Mouse (Mus musculus) layer of hippocampus, adult 9-10 months (tissue): ENCODE data around the gene Cops9.
A peak's percentile ranks its signal among the peaks of the same experiment; 100 is the strongest.

ENCODE experiments used
- DNase-seq: peaks from one replicate; pipeline ENCODE4 v3.0.0; 2022; ENCODE audit warnings: low spot score

Gene Cops9

GRCm38 (mm10) chr1:92641514-92642272, at the start of gene Cops9:
TSS of gene Cops9 (minus strand) at chr1:92641985.
- peak; percentile 70 for DNase-seq

GRCm38 (mm10) chr1:92691166-92691844, 49.5 kb upstream of the Cops9 start:
- DNase-seq: no peak

GRCm38 (mm10) chr1:92686994-92687393, 45.2 kb upstream of the Cops9 start:
- no peak for DNase-seq

- peak; percentile 57 for DNase-seq
These were observed 41.4 kb upstream of the Cops9 start for GRCm38 (mm10) chr1:92683151-92683550.

GRCm38 (mm10) chr1:92680668-92681603, 39.2 kb upstream of the Cops9 start:
- DNase-seq: no peak

- no peak for DNase-seq
These were observed 37.0 kb upstream of the Cops9 start for GRCm38 (mm10) chr1:92678757-92679156.

GRCm38 (mm10) chr1:92676676-92676975, 34.8 kb upstream of the Cops9 start:
- no peak for DNase-seq

- DNase-seq: no peak
These were observed 34.3 kb upstream of the Cops9 start for GRCm38 (mm10) chr1:92675932-92676675.

GRCm38 (mm10) chr1:92673258-92673782, 31.5 kb upstream of the Cops9 start:
- DNase-seq: no peak

- no peak for DNase-seq
These were observed 29.5 kb upstream of the Cops9 start for GRCm38 (mm10) chr1:92671326-92671725.

- no peak for DNase-seq
These were observed 27.6 kb upstream of the Cops9 start for GRCm38 (mm10) chr1:92669430-92669829.

GRCm38 (mm10) chr1:92667106-92667505, 25.3 kb upstream of the Cops9 start:
- DNase-seq: no peak

GRCm38 (mm10) chr1:92659392-92659791, 17.6 kb upstream of the Cops9 start:
- no peak for DNase-seq

GRCm38 (mm10) chr1:92657025-92657820, 15.4 kb upstream of the Cops9 start:
- no peak for DNase-seq

GRCm38 (mm10) chr1:92654676-92655075, 12.9 kb upstream of the Cops9 start:
- DNase-seq: no peak

- DNase-seq: no peak
These were observed 11.4 kb upstream of the Cops9 start for GRCm38 (mm10) chr1:92653179-92653578.

GRCm38 (mm10) chr1:92651467-92651866, 9.7 kb upstream of the Cops9 start:
- DNase-seq: no peak

GRCm38 (mm10) chr1:92648673-92649072, 6.9 kb upstream of the Cops9 start, which contains the start of gene Otos:
TSS of gene Otos (minus strand) at chr1:92648841.
- no peak for DNase-seq

- no peak for DNase-seq
These were observed 6.4 kb upstream of the Cops9 start for GRCm38 (mm10) chr1:92648197-92648596.

- DNase-seq: peak; percentile 70
These were observed 6.0 kb upstream of the Cops9 start for GRCm38 (mm10) chr1:92647752-92648151.

GRCm38 (mm10) chr1:92647026-92647425, 5.2 kb upstream of the Cops9 start:
- no peak for DNase-seq
